Mouse (Mus musculus) thymus, adult 2 months (tissue): ENCODE measurements around the gene Ddb2.

Experiments
- CTCF ChIP-seq: fragments of 200-500 bp; IDR thresholded peaks from 2 replicates; pipeline ENCODE4 v1.5.1; 2012; ENCODE audit warnings: mild to moderate bottlenecking, control low read depth, low read length, moderate library complexity, borderline replicate concordance; ENCODE audit not compliant: control insufficient read depth, poor library complexity, insufficient read depth; ENCODE audit errors: extremely low read depth
- POLR2A ChIP-seq: fragments of 200-500 bp; IDR thresholded peaks from 2 replicates; pipeline ENCODE4 v1.6.1; 2012; ENCODE audit warnings: mild to moderate bottlenecking, low read length, control low read depth, moderate library complexity; ENCODE audit not compliant: control insufficient read depth, poor library complexity, insufficient read depth; ENCODE audit errors: extremely low read depth

- TF ChIP-seq CTCF (no peak), POLR2A (no peak)
Measured at GRCm38 (mm10) chr2:91206254-91206775, 30.5 kb downstream of the Ddb2 start.
